Mouse (Mus musculus): ENCODE measurements around the gene Kit.

GRCm38 (mm10) chr5:75702080-75702479, 127.4 kb downstream of the Kit start:
- TF ChIP-seq GATA1 (IDR thresholded peaks at IDR 0.05; ENCODE audit: low read length) (no peak), TAL1 (IDR thresholded peaks at IDR 0.05; ENCODE audit: low read length) (no peak)
